Mouse (Mus musculus): Measurements from ENCODE around the gene Pik3ca.

Pik3ca gene

DNA sequence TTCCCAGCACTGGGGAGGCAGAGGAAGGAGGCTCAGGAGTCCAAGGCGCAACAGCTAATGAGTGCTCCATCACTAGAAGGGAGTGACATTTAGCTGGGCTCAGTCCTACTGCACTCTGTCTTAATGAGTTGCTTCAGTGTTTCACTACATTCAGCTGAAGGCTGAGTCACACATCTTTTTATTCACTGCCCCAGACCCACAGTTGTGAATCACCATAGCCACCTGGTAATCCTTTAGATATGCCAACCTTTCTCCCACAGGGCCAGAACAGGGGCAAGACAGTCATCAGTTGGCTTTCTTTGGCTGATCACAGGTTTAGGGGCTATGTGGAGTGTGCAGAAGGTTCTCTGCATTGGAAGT is 99.2 kb downstream of the Pik3ca start:
- DNase-seq (ENCODE audit: low spot score in 2 of 2) = no peak

DNA sequence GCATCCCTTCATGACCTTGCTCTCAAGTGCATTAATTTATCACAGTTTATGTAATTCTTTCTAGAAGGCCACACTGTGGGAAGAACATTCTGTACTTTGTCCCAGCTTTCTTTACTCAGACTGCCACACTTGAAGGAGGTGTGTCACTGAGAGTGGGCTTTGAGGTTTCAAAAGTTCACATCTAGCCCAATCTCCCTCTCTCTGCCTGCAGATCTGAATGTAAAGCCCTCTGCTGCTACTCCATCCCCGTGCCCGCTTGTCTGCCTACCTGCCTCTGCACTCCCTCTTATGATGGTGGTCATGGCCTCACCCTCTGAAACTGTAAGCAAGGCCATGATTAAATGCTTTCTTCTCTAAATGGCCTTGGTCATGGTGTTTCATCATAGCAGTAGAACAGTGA is 102.9 kb downstream of the Pik3ca start:
- no peak for DNase-seq (ENCODE audit: low spot score in 2 of 2)

DNA sequence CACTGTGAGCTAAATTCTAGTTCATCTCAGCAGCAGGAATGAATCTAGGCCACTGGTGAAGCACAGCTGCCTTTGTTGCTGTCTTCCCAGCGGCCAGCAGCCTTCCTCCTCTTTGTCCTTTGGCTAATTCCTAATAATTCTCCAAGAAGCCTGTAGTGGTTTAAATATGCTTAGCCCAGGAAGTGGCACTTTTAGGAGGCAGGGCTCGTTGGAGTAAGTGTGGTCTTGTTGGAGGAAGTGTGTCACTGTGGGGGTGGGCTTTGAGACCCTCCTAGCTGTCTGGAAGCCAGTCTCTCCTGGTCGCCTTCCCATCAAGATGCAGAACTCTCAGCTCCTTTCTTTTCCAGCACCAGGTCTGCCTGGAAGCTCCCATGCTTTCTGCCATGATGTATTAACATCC is 108.4 kb downstream of the Pik3ca start:
- no peak for DNase-seq (ENCODE audit: low spot score in 2 of 2)

DNA sequence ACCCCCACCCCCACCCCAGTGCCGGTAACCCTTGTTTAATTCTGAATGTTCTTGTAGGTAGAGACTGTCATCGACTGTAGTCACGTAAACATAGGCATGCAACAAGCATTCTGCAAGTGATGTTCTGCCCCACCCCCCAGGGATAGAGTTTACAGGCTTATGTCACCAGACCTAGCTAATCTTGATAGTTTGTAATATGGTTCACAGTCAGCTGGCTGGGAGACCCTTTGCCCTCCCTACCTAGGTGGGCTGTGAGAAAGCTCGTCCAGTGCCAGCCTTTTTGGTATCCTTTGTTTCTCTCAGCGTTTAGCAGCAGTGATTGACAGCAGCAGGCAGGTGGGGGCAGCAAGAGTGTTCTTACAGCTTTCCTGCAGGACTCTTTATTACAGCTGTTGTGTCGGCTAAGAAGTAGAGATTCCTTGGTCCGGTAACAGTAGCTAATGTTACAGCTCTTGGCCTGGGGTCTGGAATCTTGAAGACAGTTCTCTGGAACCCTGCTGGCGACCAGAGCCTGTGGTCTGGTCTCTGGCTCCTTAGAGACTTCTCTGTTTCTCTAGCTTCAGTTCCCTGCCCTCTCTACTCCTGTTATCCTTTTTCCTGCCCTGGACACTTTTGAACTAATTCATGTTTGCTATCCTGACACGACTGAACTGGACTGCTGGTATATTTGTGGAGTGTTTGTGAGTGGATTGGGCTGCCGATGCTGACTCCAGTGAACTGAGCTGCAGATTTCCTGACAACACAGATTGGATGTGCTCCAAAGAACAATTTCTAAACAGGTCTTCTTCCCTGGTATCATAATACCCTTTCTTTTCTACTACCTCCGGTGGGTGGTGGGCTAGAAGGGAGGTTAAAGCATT is 109.1 kb downstream of the Pik3ca start:
- no peak for DNase-seq (ENCODE audit: low spot score in 2 of 2)

DNA sequence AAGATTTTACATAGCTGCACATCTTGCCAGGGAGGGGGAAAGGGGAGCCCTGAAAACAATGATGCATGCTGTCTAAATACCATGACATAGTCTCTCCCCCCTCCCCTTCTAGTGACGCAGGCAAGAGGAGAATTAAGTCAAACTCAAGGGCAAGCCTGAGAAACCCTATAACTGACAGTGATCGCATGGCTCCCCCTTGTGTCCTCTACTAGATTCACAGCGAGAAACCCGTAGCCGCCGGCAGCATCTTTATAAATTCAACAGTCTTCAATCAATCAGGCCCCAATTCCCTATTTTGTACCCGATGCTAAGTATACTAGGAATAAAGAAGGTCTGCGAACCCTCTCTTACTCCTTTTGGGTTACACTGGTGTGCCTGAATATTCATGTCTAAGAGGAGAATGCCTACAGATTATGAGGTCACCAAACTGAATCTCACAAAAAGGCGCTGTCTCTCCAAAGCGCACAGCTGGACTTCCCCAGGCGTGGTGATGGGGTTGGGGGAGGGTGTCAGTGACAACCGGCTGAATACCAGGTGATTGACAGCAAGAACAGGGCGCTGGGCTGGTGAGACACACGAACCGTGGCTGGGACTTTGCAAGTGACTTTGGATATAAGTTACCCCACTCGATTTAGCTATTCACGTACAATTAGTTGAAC is 111.3 kb downstream of the Pik3ca start:
- DNase-seq (ENCODE audit: low spot score in 2 of 2) = peak in 1 of 2 experiments; percentile 82

DNA sequence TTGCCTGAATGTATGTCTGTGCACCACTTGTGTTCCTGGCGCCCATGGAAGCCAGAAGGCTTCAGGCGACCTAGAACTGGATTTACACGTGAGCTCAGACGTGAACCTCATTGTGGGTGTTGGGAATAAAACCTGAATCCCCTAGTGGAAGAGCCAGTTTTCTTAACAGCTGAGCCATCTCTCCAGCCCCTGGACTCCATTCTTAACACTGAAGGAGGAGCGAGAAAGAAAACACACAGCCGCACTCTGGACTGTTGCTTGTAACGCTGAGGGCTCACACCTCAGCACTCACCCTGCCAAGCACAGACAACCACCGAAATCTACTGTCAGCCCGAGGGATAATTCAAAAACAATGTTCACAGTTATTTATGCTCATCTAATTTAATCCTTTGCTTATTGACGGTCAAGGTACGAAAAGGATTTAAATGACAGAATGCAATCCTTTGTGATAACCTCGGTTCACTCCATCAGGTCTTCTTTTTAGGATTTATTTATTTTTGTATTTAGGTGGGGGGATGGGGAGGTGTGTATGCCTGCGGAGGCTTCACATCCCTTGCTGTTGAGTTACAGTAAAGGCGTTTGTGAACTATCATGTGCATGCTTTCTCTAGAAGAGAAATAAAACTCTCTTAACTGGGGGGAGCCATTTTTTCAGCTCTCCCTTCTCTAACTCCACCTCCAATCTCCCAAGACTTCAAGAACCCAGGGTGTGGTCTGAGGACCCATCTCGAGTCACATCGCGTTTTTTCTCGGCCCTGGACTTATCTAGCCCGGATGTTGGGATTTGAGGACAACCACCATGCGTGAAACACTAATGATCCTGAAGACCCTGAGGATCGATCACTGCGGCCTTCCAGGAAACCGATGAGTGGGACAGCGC is 112.3 kb downstream of the Pik3ca start, which contains the start of gene Zfp639:
Zfp639 (plus strand) TSS at position 764 of the 879 bp plus-strand sequence.
- DNase-seq (ENCODE audit: low spot score in 2 of 2) = peak in 1 of 2 experiments; percentile 50

DNA sequence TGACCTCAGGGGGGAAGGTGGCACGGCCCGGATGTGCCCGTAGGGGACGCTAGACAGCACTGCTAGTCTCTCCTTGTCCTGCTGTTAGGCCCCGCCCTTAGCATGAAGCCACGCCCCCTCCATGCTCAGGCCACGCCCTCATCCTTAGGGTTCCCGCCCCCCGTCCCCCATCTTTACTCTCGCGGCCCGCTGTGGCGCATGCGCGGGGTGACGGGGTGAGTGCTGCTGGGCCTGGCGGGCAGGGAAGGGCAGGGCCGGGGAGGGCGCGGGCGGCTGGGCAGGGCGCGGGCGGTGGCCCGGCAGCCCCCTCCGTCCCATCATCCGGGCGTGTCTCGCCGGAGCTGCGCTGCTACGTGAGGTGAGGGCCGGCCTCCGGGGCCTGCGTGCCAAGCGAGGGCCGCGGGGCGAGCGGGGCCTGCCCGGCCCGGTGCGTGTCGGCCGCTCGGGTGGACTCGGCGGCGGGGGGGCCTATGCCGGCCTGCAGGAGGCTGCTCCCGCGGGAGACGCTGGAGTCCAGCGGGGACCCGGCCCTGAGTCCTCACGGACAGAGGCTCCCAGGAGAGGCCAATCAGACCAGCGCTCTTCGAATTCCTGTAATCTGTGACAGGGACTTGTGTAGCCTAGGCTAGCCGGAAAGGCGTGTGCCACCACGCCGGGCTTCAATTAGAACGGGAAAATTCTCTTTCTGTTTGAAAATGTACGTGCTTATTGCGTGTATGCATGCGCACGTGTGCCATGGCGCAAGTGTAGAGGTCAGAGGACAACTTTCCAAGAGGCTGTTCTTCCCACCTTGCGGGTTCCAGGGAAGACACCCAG is 113.1 kb downstream of the Pik3ca start:
- peak; percentile 86 to 95 for DNase-seq (ENCODE audit: low spot score in 2 of 2)

DNA sequence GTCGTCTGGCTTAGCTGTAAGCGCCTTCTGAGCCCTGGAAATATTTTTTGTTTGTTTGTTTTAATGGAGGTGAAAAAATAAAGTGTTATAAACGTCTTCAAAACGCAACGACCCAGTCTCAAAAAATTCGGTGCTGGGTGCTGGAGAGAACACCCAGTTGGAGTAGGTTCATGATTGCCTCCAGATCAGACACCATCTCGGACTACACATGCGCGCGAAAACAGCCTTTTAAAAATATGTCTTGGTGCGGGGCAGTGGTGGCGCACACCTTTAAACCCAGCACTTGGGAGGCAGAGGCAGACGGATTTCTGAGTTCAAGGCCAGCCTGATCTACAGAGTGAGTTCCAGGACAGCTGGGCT is 113.7 kb downstream of the Pik3ca start:
- DNase-seq (ENCODE audit: low spot score in 2 of 2) = peak in 1 of 2 experiments; percentile 26

DNA sequence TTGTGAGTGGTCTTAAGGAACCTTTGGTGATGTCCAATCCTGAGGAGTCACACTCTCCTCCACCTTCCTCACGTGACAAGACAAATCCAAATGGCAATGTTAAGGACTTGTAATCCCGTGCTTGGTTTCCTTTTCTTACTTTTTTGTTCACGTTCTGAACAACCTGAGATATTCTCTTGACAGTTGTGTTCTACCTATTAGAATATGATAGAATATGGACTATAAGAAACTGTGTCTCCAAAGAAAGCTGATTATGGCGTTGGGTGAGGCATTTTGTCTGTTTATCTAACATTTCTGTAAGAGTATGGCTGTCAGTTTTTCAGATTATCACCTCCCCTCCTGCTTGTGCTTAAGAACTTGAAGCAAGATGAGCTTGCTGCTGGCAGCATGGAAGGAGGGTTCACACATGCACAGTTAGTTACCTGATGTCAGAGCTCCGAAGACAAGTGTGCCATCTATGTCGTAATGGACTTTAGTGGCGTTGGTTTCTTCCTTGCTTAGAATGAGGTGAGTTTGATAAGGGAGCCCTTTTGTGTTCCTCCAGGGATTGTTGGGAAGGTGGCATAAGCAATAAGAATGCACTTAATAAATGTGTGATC is 115.3 kb downstream of the Pik3ca start:
- no peak for DNase-seq (ENCODE audit: low spot score in 2 of 2)

DNA sequence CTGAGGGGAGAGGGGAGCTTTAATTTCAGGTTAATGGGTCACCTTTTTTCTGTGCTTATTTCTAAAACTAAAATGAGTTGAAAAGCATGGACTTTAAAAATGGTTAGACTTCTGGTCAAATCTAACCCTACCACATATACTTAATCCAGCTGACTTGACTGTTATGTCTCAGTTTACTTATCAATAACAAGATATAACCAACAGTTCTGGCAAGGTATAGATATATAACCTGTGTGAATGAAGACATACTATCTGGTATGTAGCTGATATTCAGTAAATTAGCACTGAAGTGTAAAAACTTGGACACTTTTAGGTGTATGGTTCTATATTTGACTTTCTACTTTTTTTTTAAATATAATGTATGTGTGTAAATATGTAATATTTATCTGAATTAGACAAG is 116.1 kb downstream of the Pik3ca start:
- no peak for DNase-seq (ENCODE audit: low spot score in 2 of 2)
